Mouse (Mus musculus) skeletal muscle tissue, postnatal 0 days (tissue): ENCODE results near the gene Lrrc4. TPM values are rescaled to one million over a fixed set of nuclear protein-coding genes. Genes with fewer than 3 reads are reported as not detected.

Experiments
- polyA plus RNA-seq: library from polyadenylated mRNA; unstranded; fragments of >200 nt; fragmentation: Nextera tagmentation; extraction: Ambion mirVana; gene quantifications from 2 replicates; pipeline ENCODE4 v1.2.1, GENCODE M21; 2015

The Lrrc4 gene
- polyA plus RNA-seq = 0.42 and 0.46 TPM in 2 replicates

GRCm38 (mm10) chr6:28831011-28831853 lies at the start of gene Lrrc4:
TSS of gene Lrrc4 (minus strand) at chr6:28831747.

Other genes with a start within 250 kb of the Lrrc4 start
- gene Lep, start 228.5 kb upstream of the Lrrc4 start, polyA plus RNA-seq = 0.23 and 1.2 TPM in 2 replicates